Mouse (Mus musculus): ENCODE data around the gene Pla2g4e.
"Not testable (repeated sequence)": the region's sequence is repeated elsewhere in the genome, so short reads cannot be mapped to it uniquely, and the experiment has no call there.

The Pla2g4e gene

GRCm38 (mm10) chr2:120244679-120245420 is at the start of gene Pla2g4e:
Pla2g4e (minus strand) TSS chr2:120245335.
- DNase-seq: no peak

- DNase-seq: no peak
Measured at GRCm38 (mm10) chr2:120291471-120292078, 46.4 kb upstream of the Pla2g4e start.

DNA sequence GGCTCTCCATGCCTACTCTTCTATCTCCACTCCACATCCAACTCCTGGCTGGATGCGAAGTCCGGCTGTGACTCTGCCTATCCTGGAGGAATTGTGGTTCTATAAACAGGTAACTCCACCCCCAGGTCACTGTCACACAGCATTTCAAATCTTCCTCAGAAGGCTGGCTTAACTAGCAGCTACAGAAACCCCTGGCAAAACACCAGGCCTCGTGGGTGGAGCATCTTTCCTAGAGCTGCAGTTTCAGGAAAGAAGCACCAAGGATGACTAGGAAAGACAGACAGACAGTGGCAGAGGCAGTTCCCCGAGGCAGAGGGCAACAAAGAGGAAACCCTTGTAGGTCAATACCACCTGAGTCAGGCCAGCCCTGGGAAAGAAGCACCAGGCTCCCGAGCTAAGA is 43.9 kb upstream of the Pla2g4e start, which contains the start of gene Pla2g4d:
Gene Pla2g4d (minus strand): TSS at position 203 of the 400 bp plus-strand sequence.
- no peak for DNase-seq

GRCm38 (mm10) chr2:120288401-120288800 is 43.3 kb upstream of the Pla2g4e start:
- no peak for DNase-seq

DNA sequence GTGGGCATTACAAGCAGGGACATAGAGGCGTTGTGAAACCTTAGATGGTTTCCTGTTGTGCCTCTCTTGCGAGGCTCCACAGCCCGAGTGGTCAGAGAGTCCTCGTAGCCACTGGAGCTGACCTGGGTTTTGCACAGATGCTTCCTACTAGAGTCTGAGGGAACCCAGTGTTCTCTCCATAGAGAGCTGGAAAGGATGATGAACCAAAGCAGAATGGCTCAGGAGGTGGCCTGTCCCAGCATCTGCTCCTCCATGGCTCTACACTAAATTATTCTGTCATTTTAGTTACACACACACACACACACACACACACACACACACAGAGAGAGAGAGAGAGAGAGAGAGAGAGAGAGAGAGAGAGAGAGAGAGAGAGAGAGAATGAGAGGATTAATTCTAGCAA is 40.5 kb upstream of the Pla2g4e start:
- DNase-seq: no peak

DNA sequence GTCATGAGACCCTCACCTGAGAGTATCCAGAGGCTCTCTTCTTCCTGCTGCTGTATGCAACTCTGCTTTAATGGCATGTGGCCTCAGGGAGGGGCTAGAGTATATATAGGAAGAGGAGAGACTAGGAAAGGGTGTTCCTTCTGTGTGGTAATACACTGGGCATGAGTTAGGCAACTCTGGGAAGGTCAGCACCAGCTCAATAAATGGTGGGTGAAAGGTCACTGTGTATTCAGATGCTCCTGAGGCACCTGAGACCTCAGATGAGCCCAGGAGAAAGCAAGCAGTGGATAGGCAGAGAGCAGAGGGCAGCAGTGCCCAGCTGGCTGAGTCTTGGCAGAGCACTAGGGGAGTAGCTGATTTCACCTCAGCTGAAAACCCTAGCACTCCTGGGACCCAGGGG is 39.6 kb upstream of the Pla2g4e start:
- DNase-seq: no peak

GRCm38 (mm10) chr2:120284094-120284493 is 39.0 kb upstream of the Pla2g4e start:
- no peak for DNase-seq

DNA sequence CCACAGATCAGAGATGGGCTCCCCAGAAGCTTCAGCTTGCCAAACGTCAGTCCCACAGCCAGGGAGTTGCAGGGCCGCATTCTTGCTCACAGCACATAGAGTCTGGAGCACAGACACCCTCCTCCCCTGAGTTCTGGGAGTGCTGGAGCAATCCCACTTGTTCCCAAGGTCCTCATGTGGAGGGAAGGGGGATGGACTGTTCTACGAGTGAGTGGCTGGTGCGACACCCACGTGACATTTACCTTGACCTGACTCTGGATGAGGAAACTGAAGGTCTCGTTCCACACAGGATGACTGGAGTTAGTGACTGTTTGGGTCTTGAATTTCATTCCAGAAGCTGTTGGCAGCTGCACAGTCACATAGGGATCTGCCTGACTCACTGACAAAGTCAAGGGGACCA is 38.4 kb upstream of the Pla2g4e start:
- no peak for DNase-seq

DNA sequence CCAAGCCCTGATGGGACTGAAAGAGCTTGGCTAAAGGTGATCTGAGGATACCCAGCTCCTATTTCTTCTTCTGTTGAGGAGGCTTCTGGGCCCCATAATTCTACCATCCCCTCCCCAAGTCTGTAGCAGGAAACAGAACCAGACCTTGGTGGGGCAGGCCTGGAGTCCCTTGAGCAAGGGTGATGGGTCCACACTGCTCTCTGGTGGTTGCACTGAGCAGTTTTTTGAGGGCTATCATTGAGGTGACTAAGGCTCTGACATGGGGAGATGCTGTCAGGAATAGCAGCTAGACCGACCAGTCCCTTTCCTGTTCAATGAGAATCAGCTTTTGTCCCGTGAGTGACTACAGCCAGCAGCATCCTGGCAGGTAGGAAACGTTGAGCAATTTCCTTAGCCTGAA is 36.1 kb upstream of the Pla2g4e start:
- no peak for DNase-seq

GRCm38 (mm10) chr2:120279961-120280360 is 34.8 kb upstream of the Pla2g4e start:
- peak; percentile 50 for DNase-seq

GRCm38 (mm10) chr2:120276951-120277350 is 31.8 kb upstream of the Pla2g4e start:
- no peak for DNase-seq

- DNase-seq: peak; percentile 12
Measured at GRCm38 (mm10) chr2:120268635-120269034, 23.5 kb upstream of the Pla2g4e start.

DNA sequence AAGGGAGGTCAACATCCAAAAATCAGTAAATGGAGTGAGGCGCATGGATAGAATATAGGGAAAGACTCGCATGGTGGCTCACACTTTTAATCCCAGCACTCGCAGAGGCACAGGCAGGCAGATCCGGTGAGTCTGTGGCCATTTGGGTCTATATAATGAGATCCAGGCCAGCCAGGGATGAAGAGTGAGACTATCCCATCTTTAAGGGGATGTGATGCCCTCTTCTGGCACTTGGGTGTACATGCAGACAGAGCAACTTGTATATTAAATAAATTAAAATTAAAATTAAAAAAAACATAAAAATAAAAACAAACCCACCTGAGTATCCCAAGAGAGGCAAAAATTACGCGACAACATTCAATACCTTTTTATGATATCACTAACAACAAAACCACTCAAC is 20.4 kb upstream of the Pla2g4e start:
- no peak for DNase-seq

- no peak for DNase-seq
Measured at GRCm38 (mm10) chr2:120264858-120265257, 19.7 kb upstream of the Pla2g4e start.

- no peak for DNase-seq
Measured at GRCm38 (mm10) chr2:120262876-120263275, 17.7 kb upstream of the Pla2g4e start.

DNA sequence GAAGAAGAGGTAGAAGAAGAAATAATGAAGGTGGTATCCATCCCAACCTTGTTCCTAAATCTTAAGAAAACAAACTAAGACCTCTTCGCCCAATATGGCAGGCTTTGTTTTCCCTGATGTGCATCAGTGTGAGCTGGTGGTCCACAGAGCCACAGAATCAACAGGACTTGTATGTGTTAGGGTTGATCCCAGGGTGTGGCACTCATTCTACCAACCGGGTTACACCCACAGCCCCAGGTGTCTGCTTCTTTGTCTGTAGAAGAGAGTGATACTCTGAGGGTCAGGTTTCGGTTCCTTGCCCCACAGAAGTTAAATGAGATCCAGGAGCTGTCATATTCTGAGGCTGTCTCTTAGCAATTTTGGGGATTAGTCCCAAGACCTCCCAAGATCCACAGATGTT is 16.2 kb upstream of the Pla2g4e start:
- DNase-seq: no peak

GRCm38 (mm10) chr2:120256259-120256658 is 11.1 kb upstream of the Pla2g4e start:
- no peak for DNase-seq

DNA sequence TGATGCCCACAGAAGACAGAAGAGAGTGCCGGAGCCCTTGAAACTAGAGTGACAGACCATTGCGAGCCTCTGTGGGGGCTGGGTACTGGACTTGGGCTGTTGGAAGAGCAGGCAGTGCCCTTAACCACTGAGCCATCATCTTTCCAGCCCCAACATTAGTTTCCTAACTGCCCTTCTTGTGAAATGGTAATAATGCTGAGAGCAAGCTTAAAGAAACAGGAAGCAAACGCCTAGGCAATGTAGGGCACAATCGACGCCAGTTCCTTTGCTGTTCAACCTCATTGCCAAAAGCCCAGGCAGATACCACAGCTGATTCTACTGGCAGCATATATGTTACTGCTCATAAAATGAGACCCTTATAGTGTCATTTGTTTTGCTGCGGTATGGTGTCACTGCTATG is 7.5 kb upstream of the Pla2g4e start:
- DNase-seq: no peak

- DNase-seq: no peak
Measured at GRCm38 (mm10) chr2:120245421-120246016, 384 bp upstream of the Pla2g4e start.

- no peak for DNase-seq
Measured at GRCm38 (mm10) chr2:120243995-120244394, 1.1 kb downstream of the Pla2g4e start.

DNA sequence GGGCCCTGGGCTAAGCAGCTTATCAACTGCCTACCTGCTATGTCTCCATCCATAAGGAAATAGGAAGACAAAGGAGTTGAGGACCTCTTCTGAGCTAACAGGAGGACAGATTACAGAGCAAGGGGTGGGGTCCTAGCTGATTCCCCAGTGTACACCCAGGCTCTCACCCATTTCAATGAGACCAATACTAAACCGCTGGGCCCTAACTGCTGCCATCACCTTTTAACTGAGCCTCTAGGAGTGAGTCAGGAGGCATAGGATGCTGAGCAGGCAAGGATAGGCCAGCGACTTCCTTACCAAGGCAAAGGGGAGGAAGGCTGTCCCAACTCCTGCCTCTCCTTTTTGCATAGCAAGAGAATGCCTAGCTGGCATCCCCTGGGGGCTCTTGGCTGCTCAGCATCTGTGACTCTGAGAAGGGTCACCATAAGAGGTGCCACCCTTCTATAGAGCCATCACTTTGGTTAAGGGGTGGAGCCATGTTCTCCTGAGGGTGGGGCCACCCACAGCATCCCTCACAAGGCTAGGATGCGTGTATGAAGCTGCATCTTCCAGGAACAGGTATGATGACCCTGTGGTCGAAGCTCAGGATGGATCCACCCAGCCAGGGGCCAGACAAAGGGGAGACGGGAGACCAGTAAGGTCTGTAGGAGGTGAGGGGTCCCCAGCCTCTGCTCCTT is 2.2 kb downstream of the Pla2g4e start:
- no peak for DNase-seq

- not testable (repeated sequence) for DNase-seq
Measured at GRCm38 (mm10) chr2:120238733-120239132, 6.4 kb downstream of the Pla2g4e start.

DNA sequence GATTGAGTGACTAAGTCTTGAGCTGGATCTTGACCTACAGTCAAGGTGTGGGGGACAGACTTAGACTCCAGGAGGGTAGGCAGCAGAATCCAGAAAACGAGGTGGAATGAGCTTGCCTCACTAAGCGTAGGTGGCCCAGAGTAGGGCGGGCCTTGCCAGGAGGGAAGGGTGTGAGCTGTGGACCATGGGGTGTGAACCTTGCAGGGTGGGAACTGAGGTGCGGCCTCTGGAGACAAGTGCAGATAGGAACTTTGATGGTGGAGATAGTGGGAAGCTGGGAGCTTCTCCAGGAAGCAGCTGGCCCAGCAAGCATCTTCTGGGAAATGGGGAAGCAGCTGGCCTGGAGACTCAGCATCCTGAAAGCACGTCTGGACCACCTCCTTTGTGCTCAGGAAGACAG is 7.4 kb downstream of the Pla2g4e start:
- no peak for DNase-seq
